Mouse (Mus musculus): Measurements from ENCODE around the gene Gm20388. TPM values are rescaled to one million over a fixed set of nuclear protein-coding genes. Genes with fewer than 3 reads are reported as not detected.

Gm20388 gene
- polyA plus RNA-seq, 1 experiment from 2014 or later = not detected

DNA sequence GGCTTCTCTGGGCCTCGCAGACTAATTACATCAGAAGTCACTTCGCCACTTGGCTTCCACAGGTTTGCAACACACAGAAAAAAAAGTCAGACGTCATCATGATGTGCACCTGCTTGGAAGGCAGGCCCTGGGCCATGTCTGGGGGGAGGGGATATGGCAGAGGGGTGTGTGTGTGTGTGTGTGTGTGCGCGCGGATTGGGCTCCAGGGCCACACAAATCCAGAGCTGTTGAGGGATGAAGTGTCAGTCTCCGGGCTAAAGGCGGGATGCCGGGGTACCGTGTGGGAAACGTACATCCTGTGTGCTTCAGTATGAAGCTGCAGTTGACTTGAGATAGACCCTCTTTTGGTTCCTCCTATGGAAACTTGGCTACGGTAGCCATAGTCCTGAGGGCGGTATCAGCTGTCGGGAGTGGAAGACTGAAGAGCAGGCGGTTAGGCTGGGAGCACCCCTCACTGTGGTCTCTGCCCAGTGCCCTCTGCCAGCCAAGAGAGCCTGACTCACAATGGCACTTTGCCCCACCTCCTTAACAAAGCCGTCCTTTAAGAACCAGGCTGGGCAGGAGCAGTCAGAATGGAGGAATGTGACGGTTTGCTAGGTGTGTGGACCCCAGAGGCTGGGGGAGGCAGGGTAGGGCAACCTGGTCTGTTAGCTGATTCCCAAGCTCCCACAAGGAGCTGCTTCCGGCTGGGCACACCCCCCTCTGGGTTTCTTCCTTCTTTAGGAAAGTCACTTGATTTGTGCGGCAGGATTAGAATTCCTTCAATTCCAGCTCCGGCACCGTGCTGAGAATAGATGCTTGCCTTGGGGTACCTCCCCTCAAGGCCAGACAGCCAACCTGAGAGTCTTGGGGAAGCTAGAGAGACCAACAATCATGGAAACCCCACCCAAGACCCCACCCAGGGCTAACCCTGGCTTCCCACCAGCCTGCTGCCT is 721.1 kb downstream of the Gm20388 start:
- no peaks in the 10 kb centered on the region for H3K36me3 ChIP-seq (ENCODE audit: control insufficient read depth, insufficient read depth, low read length)
- no peak overlapping the region for H3K27ac ChIP-seq (ENCODE audit: low read depth, low read length)
- no peak overlapping the region for H3K4me3 ChIP-seq (ENCODE audit: low read length)
- no peak for ATAC-seq (ENCODE audit: low FRiP score, low TSS enrichment)
- no peak overlapping the region for H3K4me2 ChIP-seq (replicated peaks; ENCODE audit: low read depth, low read length)
- H3K27me3 ChIP-seq (ENCODE audit: control insufficient read depth, insufficient read depth, low read length) = no peaks in the 10 kb centered on the region; the same call in 1 of the 2 replicates
- H3K4me1 ChIP-seq (ENCODE audit: control insufficient read depth, insufficient read depth, low read length) = peaks cover 10% of the 10 kb centered on the region
- WGBS = 81% methylated on average over 21 of the region's 21 CpGs
- H3K9me3 ChIP-seq (ENCODE audit: control insufficient read depth, low read length) = no peaks in the 10 kb centered on the region
- no peak overlapping the region for H3K9ac ChIP-seq (ENCODE audit: low read depth, low read length)

DNA sequence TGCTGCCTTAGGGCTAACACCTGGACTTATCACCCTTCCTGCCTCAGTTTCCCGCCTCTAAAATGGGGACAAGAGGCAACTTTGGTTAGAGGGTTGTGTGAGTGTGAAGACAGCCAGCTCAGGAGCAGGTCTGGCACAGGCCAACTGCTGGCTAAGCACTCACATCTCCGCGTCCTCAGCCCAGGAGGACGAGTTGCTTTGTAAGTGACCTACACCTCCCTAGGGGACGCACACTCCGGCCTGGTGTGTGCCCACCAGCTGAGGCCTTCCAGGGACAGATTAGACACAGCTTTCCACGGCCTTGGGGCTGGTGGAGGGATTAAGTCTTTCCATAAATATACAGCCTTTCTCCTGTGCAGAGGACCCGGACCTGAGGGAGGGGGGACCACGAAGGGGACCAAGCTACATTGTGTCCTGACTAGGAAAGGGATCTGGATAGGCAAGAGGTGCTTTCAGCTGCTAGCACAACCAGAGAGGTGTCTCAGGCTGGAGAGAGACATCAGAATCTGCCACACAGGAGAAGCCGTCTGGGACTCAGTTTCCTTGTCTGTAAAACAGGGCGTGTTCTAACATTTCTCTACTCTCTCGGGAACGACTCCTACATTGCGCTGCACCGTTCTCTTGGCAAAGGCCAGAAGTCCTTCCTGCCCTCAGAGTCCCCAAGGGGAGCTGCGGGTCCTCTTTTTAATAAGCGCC is 722.5 kb downstream of the Gm20388 start:
- Histone ChIP-seq H3K4me2 (replicated peaks; ENCODE audit: low read depth, low read length) (peak overlapping the region; percentile 100), H3K4me3 (ENCODE audit: low read length) (no peak overlapping the region), H3K27me3 (ENCODE audit: control insufficient read depth, insufficient read depth, low read length) (no peaks in the 10 kb centered on the region; the same call in 1 of the 2 replicates), H3K4me1 (ENCODE audit: control insufficient read depth, insufficient read depth, low read length) (peaks cover 10% of the 10 kb centered on the region), H3K36me3 (ENCODE audit: control insufficient read depth, insufficient read depth, low read length) (no peaks in the 10 kb centered on the region), H3K9me3 (ENCODE audit: control insufficient read depth, low read length) (no peaks in the 10 kb centered on the region), H3K9ac (ENCODE audit: low read depth, low read length) (no peak overlapping the region), H3K27ac (ENCODE audit: low read depth, low read length) (no peak overlapping the region)
- WGBS = 39% methylated on average over 17 of the region's 17 CpGs
- no peak for ATAC-seq (ENCODE audit: low FRiP score, low TSS enrichment)

DNA sequence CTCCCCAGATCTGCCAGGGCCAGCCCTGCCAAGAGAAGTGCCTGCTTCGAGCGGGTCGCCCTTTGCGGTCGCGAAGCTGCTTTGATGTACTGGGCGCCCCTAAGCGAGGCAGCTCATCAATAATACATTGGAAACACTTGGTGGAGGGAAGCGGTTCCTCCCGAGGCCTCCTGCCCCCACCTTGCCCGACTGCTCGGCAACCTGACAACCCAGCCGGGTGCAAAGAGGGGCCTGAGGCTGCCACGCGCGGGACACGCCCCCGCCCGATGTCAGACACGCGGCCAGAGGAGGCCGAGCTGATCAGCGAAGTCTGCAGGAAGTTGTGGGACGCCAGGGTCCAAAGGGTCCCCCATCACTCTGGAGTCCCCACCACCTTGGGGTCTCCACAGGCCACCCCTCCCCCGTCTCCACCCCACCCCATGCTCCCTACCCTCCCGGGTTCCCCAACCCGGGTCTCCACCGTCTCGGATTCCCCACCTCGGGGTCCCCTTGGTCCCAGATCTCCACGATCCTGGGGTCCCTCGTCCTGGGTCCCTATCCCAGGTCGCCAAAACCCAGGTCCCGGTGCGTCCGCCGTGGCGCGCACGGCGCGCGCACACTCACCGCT is 723.1 kb downstream of the Gm20388 start:
- peak overlapping the region; percentile 100 for H3K4me2 ChIP-seq (replicated peaks; ENCODE audit: low read depth, low read length)
- WGBS = 1% methylated on average over 44 of the region's 44 CpGs
- H3K27ac ChIP-seq (ENCODE audit: low read depth, low read length) = no peak overlapping the region
- no peaks in the 10 kb centered on the region for H3K36me3 ChIP-seq (ENCODE audit: control insufficient read depth, insufficient read depth, low read length)
- no peaks in the 10 kb centered on the region; the same call in 1 of the 2 replicates for H3K27me3 ChIP-seq (ENCODE audit: control insufficient read depth, insufficient read depth, low read length)
- ATAC-seq (ENCODE audit: low FRiP score, low TSS enrichment) = peak; percentile 41; the same call in 1 of the 2 replicates
- H3K9ac ChIP-seq (ENCODE audit: low read depth, low read length) = peak overlapping the region; percentile 62
- peak overlapping the region; percentile 63 for H3K4me3 ChIP-seq (ENCODE audit: low read length)
- H3K9me3 ChIP-seq (ENCODE audit: control insufficient read depth, low read length) = peaks cover 2% of the 10 kb centered on the region; the same call in 1 of the 2 replicates
- peaks cover 10% of the 10 kb centered on the region for H3K4me1 ChIP-seq (ENCODE audit: control insufficient read depth, insufficient read depth, low read length)

- Histone ChIP-seq H3K4me2 (replicated peaks; ENCODE audit: low read depth, low read length) (peak overlapping the region; percentile 100), H3K36me3 (ENCODE audit: control insufficient read depth, insufficient read depth, low read length) (no peaks in the 10 kb centered on the region), H3K27me3 (ENCODE audit: control insufficient read depth, insufficient read depth, low read length) (no peaks in the 10 kb centered on the region; the same call in 1 of the 2 replicates), H3K27ac (ENCODE audit: low read depth, low read length) (no peak overlapping the region), H3K9me3 (ENCODE audit: control insufficient read depth, low read length) (peaks cover 2% of the 10 kb centered on the region; the same call in 1 of the 2 replicates), H3K9ac (ENCODE audit: low read depth, low read length) (peak overlapping the region; percentile 62), H3K4me1 (ENCODE audit: control insufficient read depth, insufficient read depth, low read length) (peaks cover 10% of the 10 kb centered on the region), H3K4me3 (ENCODE audit: low read length) (peak overlapping the region; percentile 63)
- ATAC-seq (ENCODE audit: low FRiP score, low TSS enrichment) = peak; percentile 72
- under 1% methylated on average over 36 of the region's 42 CpGs for WGBS
Measured at GRCm38 (mm10) chr8:120634329-120634839, 723.7 kb downstream of the Gm20388 start.

DNA sequence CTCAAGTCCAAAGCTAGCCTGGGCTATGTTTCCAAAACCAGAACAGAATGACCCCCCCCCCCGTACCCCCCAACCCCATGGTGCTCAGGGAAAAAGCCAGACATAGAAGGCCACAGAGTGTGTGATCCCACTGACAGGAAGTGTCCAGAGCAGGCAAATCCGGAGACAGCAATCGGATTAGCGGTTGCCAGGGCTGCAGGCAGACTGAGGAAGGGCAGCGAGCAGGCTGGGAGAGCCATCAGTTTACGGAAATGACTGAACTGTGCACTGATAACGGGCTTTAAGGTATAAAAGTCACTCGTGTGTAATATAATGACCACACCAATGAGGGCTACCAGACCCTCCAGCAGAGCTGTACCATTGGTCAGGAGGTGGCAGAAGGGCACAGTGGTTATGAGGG is 730.6 kb downstream of the Gm20388 start:
- Histone ChIP-seq H3K4me1 (ENCODE audit: control insufficient read depth, insufficient read depth, low read length) (no peaks in the 10 kb centered on the region), H3K4me2 (replicated peaks; ENCODE audit: low read depth, low read length) (no peak overlapping the region), H3K9me3 (ENCODE audit: control insufficient read depth, low read length) (peaks cover 2% of the 10 kb centered on the region; the same call in 1 of the 2 replicates), H3K4me3 (ENCODE audit: low read length) (no peak overlapping the region), H3K36me3 (ENCODE audit: control insufficient read depth, insufficient read depth, low read length) (no peaks in the 10 kb centered on the region), H3K27ac (ENCODE audit: low read depth, low read length) (no peak overlapping the region), H3K27me3 (ENCODE audit: control insufficient read depth, insufficient read depth, low read length) (no peaks in the 10 kb centered on the region), H3K9ac (ENCODE audit: low read depth, low read length) (no peak overlapping the region)
- ATAC-seq (ENCODE audit: low FRiP score, low TSS enrichment) = 0 out of 2 replicates have a peak, but pooled peaks have one; percentile 45
- whole genome bisulfite sequencing = 32% methylated on average over 8 of the region's 8 CpGs

DNA sequence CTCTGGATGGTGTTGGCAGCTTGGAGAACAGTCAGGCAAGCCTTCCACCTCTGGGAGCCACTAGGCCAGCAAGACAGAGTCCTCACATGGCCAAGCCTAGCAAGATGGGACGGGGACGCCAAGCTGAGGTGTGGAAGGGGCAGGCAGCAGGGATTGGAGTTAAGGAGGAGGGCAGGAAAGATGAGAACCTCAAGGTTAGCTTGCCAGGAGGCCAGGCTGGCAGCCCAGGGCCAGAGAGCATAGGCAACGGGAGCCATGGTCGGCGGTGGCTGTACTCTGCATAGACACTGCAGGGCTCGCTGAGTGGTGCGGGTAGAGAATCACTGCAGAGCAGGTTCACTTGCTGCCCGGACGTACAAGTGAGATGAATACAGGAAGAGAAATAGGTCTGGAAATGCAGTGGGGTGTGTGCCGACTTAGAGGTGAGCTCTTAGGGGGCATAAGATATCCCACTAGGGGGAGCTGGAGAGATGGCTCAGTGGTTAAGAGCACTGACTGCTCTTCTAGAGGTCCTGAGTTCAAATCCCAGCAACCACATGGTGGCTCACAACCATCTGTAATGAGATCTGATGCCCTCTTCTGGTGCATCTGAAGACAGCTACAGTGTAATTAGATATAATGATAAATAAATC is 731.5 kb downstream of the Gm20388 start:
- H3K4me2 ChIP-seq (replicated peaks; ENCODE audit: low read depth, low read length) = no peak overlapping the region
- no peak for ATAC-seq (ENCODE audit: low FRiP score, low TSS enrichment)

GRCm38 (mm10) chr8:120644663-120645062 is 734.0 kb downstream of the Gm20388 start:
- no peak for ATAC-seq (ENCODE audit: low FRiP score, low TSS enrichment)
- Histone ChIP-seq H3K27me3 (ENCODE audit: control insufficient read depth, insufficient read depth, low read length) (no peaks in the 10 kb centered on the region), H3K4me2 (replicated peaks; ENCODE audit: low read depth, low read length) (no peak overlapping the region), H3K4me1 (ENCODE audit: control insufficient read depth, insufficient read depth, low read length) (no peaks in the 10 kb centered on the region), H3K9me3 (ENCODE audit: control insufficient read depth, low read length) (no peaks in the 10 kb centered on the region), H3K27ac (ENCODE audit: low read depth, low read length) (no peak overlapping the region), H3K4me3 (ENCODE audit: low read length) (no peak overlapping the region), H3K9ac (ENCODE audit: low read depth, low read length) (no peak overlapping the region), H3K36me3 (ENCODE audit: control insufficient read depth, insufficient read depth, low read length) (no peaks in the 10 kb centered on the region)
- whole genome bisulfite sequencing = 76% methylated on average over 7 of the region's 7 CpGs

More for the DNA sequence above, 731.5 kb downstream of the Gm20388 start:
- Histone ChIP-seq H3K4me3 (ENCODE audit: low read length) (no peak overlapping the region), H3K9me3 (ENCODE audit: control insufficient read depth, low read length) (peaks cover 2% of the 10 kb centered on the region; the same call in 1 of the 2 replicates), H3K4me1 (ENCODE audit: control insufficient read depth, insufficient read depth, low read length) (no peaks in the 10 kb centered on the region), H3K36me3 (ENCODE audit: control insufficient read depth, insufficient read depth, low read length) (no peaks in the 10 kb centered on the region), H3K27ac (ENCODE audit: low read depth, low read length) (no peak overlapping the region), H3K9ac (ENCODE audit: low read depth, low read length) (no peak overlapping the region), H3K27me3 (ENCODE audit: control insufficient read depth, insufficient read depth, low read length) (no peaks in the 10 kb centered on the region)
- 82% methylated on average over 10 of the region's 10 CpGs for WGBS

GRCm38 (mm10) chr8:120647532-120647931 is 736.9 kb downstream of the Gm20388 start, which contains the start of gene 1190005I06Rik:
TSS of gene 1190005I06Rik (minus strand) at chr8:120647632.
- no peak for ATAC-seq (ENCODE audit: low FRiP score, low TSS enrichment)
- Histone ChIP-seq H3K9me3 (ENCODE audit: control insufficient read depth, low read length) (no peaks in the 10 kb centered on the region), H3K27me3 (ENCODE audit: control insufficient read depth, insufficient read depth, low read length) (no peaks in the 10 kb centered on the region), H3K4me1 (ENCODE audit: control insufficient read depth, insufficient read depth, low read length) (no peaks in the 10 kb centered on the region), H3K4me2 (replicated peaks; ENCODE audit: low read depth, low read length) (no peak within 1 kb of the TSS), H3K36me3 (ENCODE audit: control insufficient read depth, insufficient read depth, low read length) (no peaks in the 10 kb centered on the region), H3K27ac (ENCODE audit: low read depth, low read length) (no peak within 1 kb of the TSS), H3K9ac (ENCODE audit: low read depth, low read length) (no peak within 1 kb of the TSS), H3K4me3 (ENCODE audit: low read length) (no peak within 1 kb of the TSS)
- 65% methylated on average over 7 of the region's 7 CpGs for WGBS
